Mouse (Mus musculus) heart, embryonic 11.5 days (tissue): Measurements from ENCODE around the gene Cnksr3. TPM values are rescaled to one million over a fixed set of nuclear protein-coding genes. Genes with fewer than 3 reads are reported as not detected.

Source experiments
- ATAC-seq: fragments of 200-750 bp; cut with Nextera tagmentation; replicated peaks from 2 replicates; pipeline ENCODE4 v1.8.0; 2017; ENCODE audit warnings: moderate library complexity; ENCODE audit not compliant: insufficient number of reproducible peaks, low FRiP score, low TSS enrichment
- H3K27ac ChIP-seq: fragments of 300-500 bp; sonication (generic); 2 replicates; pipeline ENCODE4 v1.5.1; 2014; ENCODE audit warnings: mild to moderate bottlenecking, low read depth, low read length
- H3K27me3 ChIP-seq: fragments of 300-500 bp; sonication (generic); 2 replicates; pipeline ENCODE4 v1.6.1; 2014; ENCODE audit warnings: mild to moderate bottlenecking, low read length, mixed read lengths; ENCODE audit not compliant: control insufficient read depth, insufficient read depth
- H3K36me3 ChIP-seq: fragments of 300-500 bp; sonication (generic); 2 replicates; pipeline ENCODE4 v1.6.1; 2014; ENCODE audit warnings: mild to moderate bottlenecking, low read length, moderate library complexity, mixed read lengths; ENCODE audit not compliant: control insufficient read depth, insufficient read depth
- H3K4me1 ChIP-seq: fragments of 300-500 bp; sonication (generic); 2 replicates; pipeline ENCODE4 v1.6.1; 2014; ENCODE audit warnings: low read length; ENCODE audit not compliant: control insufficient read depth, insufficient read depth
- H3K4me2 ChIP-seq: fragments of 300-500 bp; sonication (generic); 2 replicates; pipeline ENCODE4 v1.6.1; 2014; ENCODE audit warnings: mild to moderate bottlenecking, moderate library complexity
- H3K4me3 ChIP-seq: fragments of 300-500 bp; sonication (generic); 2 replicates; pipeline ENCODE4 v1.5.1; 2014; ENCODE audit warnings: low read depth, low read length
- H3K9ac ChIP-seq: fragments of 300-500 bp; sonication (generic); 2 replicates; pipeline ENCODE4 v1.6.1; 2014; ENCODE audit warnings: mild to moderate bottlenecking, low read depth, low read length, moderate library complexity
- H3K9me3 ChIP-seq: fragments of 300-500 bp; sonication (generic); replicated peaks from 2 replicates; pipeline ENCODE4 v1.6.1; 2016; ENCODE audit warnings: low read length; ENCODE audit not compliant: control insufficient read depth
- WGBS: fragments of 180-500 bp; shearing (Covaris S2); extraction: QIAGEN DNeasy Blood & Tissue Kit; methylation state at CpG from one replicate; pipeline ENCODE4 v1.1.7; 2014; ENCODE audit not compliant: insufficient replicate concordance; 5-methylcytosine and 5-hydroxymethylcytosine counted together
- polyA plus RNA-seq: library from polyadenylated mRNA; unstranded; fragments of >200 nt; fragmentation: Nextera tagmentation; extraction: Ambion mirVana; gene quantifications from 2 replicates; pipeline ENCODE4 v1.2.1, GENCODE M21; 2014

The Cnksr3 gene
- polyA plus RNA-seq, 1 experiment from 2014 or later = 3.9 TPM

- no peaks in the 10 kb centered on the region for H3K36me3 ChIP-seq
- no peak overlapping the region for H3K9ac ChIP-seq
- no peaks in the 10 kb centered on the region; the same call in 1 of the 2 replicates for H3K4me1 ChIP-seq
- no peak overlapping the region for H3K4me3 ChIP-seq
- ATAC-seq = no peak
- WGBS = 78% methylated on average over 1 of the region's 1 CpGs
- no peak overlapping the region for H3K27ac ChIP-seq
- no peaks in the 10 kb centered on the region for H3K27me3 ChIP-seq
- no peak overlapping the region for H3K4me2 ChIP-seq
- no peaks in the 10 kb centered on the region for H3K9me3 ChIP-seq
Measured at GRCm38 (mm10) chr10:7173098-7173497, 38.9 kb downstream of the Cnksr3 start.

DNA sequence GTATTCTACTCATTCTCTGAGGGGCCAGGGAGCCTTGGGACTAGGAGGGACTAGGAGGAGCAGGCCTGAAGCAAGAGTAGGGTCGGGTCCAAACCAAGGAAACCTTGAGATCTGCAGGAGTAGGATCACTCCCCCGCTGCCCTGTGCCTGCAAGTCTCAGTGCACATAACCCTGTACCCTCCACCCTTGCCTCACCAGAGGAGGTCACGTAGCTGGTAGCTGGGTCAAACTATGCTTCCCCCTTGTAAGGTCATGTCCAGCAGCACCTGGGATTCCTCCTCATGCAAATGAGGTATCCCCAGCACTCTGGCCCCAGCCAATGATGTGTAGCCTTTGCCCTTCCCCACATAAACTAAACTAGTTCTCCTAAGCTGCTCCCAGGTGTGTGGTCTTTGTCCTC is 41.6 kb downstream of the Cnksr3 start:
- H3K9ac ChIP-seq = no peak overlapping the region
- no peak for ATAC-seq
- WGBS = 87% methylated on average over 3 of the region's 3 CpGs

GRCm38 (mm10) chr10:7163031-7163430 is 49.0 kb downstream of the Cnksr3 start:
- H3K4me1 ChIP-seq = peaks cover 12% of the 10 kb centered on the region
- ATAC-seq = no peak
- H3K9me3 ChIP-seq = no peaks in the 10 kb centered on the region
- WGBS = 86% methylated on average over 12 of the region's 12 CpGs
- no peak overlapping the region for H3K4me2 ChIP-seq
- H3K4me3 ChIP-seq = no peak overlapping the region
- H3K27ac ChIP-seq = no peak overlapping the region
- no peaks in the 10 kb centered on the region for H3K27me3 ChIP-seq
- no peaks in the 10 kb centered on the region for H3K36me3 ChIP-seq
- H3K9ac ChIP-seq = no peak overlapping the region

More for the DNA sequence above, 41.6 kb downstream of the Cnksr3 start:
- H3K4me3 ChIP-seq = no peak overlapping the region
- H3K27ac ChIP-seq = no peak overlapping the region
- no peaks in the 10 kb centered on the region for H3K27me3 ChIP-seq
- no peaks in the 10 kb centered on the region for H3K36me3 ChIP-seq
- no peaks in the 10 kb centered on the region; the same call in 1 of the 2 replicates for H3K4me1 ChIP-seq
- H3K4me2 ChIP-seq = no peak overlapping the region
- H3K9me3 ChIP-seq = no peaks in the 10 kb centered on the region

- WGBS = 52% methylated on average over 7 of the region's 7 CpGs
- no peak overlapping the region for H3K4me3 ChIP-seq
Measured at GRCm38 (mm10) chr10:7159061-7159511, 53.0 kb downstream of the Cnksr3 start.

DNA sequence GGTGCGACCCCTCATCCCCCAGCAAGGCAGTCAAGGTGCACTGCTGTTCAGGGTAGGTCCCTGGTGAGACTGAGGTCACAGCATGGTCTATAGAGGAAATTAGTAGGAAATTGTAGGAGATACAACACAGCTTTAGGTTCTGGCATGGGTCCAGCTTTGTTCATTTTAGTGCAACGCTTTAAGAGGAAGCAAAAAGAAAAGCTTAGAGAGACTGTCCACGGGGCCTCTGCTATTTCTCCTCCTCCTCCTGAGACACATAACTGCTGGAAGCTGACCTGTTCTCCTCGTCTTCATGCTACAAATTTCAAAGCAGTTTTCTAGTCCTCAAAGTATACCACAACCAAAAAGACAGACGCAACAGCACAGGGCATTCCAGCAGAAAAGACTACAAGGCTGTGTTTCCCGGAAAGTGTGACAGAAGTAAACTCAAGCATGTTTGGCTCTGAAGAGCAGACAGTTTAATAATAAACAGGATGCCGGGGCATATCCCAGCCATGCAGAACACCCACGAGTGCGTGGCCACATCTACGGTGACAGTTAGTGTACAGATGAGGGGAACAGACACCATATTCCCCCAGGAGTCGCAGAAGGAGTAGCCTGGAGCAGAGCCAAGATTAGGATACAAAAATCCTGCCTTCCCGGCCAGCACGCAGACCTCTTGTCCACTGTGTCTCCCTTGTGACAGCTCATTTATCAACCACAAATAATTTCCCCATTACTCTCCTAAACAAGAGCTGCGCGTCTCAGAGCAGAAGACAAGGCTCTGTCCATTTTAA is 53.6 kb downstream of the Cnksr3 start:
- H3K27me3 ChIP-seq = no peaks in the 10 kb centered on the region
- no peak for ATAC-seq
- H3K36me3 ChIP-seq = no peaks in the 10 kb centered on the region
- H3K9ac ChIP-seq = no peak overlapping the region
- H3K27ac ChIP-seq = peak overlapping the region; percentile 78
- H3K4me2 ChIP-seq = peak overlapping the region; percentile 42
- H3K4me1 ChIP-seq = peaks cover 15% of the 10 kb centered on the region
- 38% methylated on average over 15 of the region's 15 CpGs for WGBS
- no peaks in the 10 kb centered on the region for H3K9me3 ChIP-seq
- no peak overlapping the region for H3K4me3 ChIP-seq

More at GRCm38 (mm10) chr10:7159061-7159511, 53.0 kb downstream of the Cnksr3 start:
- peak overlapping the region; percentile 42 for H3K4me2 ChIP-seq
- no peaks in the 10 kb centered on the region for H3K27me3 ChIP-seq
- H3K27ac ChIP-seq = peak overlapping the region; percentile 78; the same call in 1 of the 2 replicates
- peaks cover 15% of the 10 kb centered on the region for H3K4me1 ChIP-seq
- H3K36me3 ChIP-seq = no peaks in the 10 kb centered on the region
- no peak overlapping the region for H3K9ac ChIP-seq
- no peak for ATAC-seq
- H3K9me3 ChIP-seq = no peaks in the 10 kb centered on the region

GRCm38 (mm10) chr10:7154877-7155276 is 57.2 kb downstream of the Cnksr3 start:
- 82% methylated on average over 5 of the region's 5 CpGs for WGBS
- no peak for ATAC-seq
- Histone ChIP-seq H3K27me3 (no peaks in the 10 kb centered on the region), H3K9me3 (no peaks in the 10 kb centered on the region), H3K4me3 (no peak overlapping the region), H3K36me3 (no peaks in the 10 kb centered on the region), H3K4me2 (no peak overlapping the region), H3K27ac (no peak overlapping the region), H3K9ac (no peak overlapping the region), H3K4me1 (peaks cover 15% of the 10 kb centered on the region)

DNA sequence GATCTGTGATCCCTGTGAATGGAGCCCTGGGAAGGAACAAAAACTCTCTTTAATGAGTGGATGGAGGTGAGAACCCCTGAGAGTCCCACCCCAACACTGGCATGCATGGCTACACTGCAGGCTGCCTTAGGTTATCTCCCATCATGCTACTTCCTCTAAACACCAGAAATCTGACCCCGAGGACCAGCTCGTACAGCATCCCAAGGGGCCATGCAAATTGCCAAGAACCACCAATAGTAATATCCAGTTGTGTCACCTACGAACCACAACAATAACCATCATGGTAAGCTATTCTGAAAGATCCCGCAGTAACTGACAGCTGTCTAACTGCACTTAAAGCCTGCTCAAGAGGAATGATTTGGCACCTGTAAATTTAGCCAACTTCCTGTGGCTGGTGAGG is 59.1 kb downstream of the Cnksr3 start:
- no peak overlapping the region for H3K27ac ChIP-seq
- WGBS = 64% methylated on average over 4 of the region's 4 CpGs
- no peak overlapping the region for H3K4me2 ChIP-seq
- H3K4me3 ChIP-seq = no peak overlapping the region
- no peaks in the 10 kb centered on the region for H3K27me3 ChIP-seq
- H3K4me1 ChIP-seq = peaks cover 1% of the 10 kb centered on the region; the same call in 1 of the 2 replicates
- no peak overlapping the region for H3K9ac ChIP-seq
- ATAC-seq = no peak
- H3K9me3 ChIP-seq = no peaks in the 10 kb centered on the region
- no peaks in the 10 kb centered on the region for H3K36me3 ChIP-seq

DNA sequence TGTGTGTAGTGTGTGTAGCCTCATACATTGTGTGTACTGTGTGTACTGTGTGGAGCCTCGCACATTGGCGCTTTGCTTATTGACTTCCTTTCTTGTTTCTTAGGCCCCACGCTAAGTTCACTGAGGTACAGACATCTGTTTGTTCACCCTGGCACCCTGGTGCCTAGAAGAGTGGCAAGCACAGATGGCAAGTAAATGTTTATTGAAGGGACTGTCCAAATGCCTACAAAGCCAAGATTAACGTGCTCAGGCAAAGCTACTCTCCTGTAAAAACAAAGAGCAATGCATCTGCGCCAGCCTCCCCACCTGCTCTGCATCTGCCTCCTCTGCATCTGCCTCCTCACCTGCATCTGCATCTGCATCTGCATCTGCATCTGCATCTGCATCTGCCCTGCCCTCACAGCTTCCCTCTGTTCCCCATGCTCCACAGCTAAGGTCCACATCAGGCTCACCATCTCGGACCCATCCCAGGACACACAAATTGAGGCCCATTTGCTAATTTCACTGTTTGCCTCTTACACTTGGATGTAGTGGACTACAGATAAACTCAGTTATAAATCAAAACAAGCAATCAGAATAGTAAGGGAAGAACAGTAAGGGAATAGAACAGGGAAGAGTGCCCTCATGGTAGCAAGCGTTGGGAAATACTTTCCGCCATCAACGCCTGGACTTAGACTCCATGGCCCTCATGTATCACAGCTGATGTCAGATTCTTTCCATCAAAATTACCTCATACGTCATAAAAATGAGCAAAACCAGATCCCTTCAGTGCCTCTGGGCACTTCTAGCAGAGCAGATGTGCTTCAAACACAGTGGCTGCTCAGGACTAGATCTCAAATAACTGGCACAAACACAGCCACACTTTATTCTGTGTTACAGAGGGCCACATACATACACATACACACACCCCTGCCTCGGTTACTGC is 62.1 kb downstream of the Cnksr3 start:
- H3K27me3 ChIP-seq = no peaks in the 10 kb centered on the region
- WGBS = 83% methylated on average over 11 of the region's 11 CpGs
- no peak overlapping the region for H3K4me3 ChIP-seq
- H3K27ac ChIP-seq = no peak overlapping the region
- H3K4me2 ChIP-seq = no peak overlapping the region
- no peak for ATAC-seq
- no peaks in the 10 kb centered on the region for H3K9me3 ChIP-seq
- no peaks in the 10 kb centered on the region; the same call in 1 of the 2 replicates for H3K36me3 ChIP-seq
- no peak overlapping the region for H3K9ac ChIP-seq
- H3K4me1 ChIP-seq = no peaks in the 10 kb centered on the region
